Mouse (Mus musculus) cerebellum, adult 2 months (tissue): ENCODE data around the gene Acsl6.

Experiments used
- CTCF ChIP-seq: fragments of 200-500 bp; IDR thresholded peaks from 2 replicates; pipeline ENCODE4 v1.5.1; 2011; ENCODE audit warnings: low read depth, mild to moderate bottlenecking, control low read depth, low read length, moderate library complexity, borderline replicate concordance; ENCODE audit not compliant: insufficient read depth
- POLR2A ChIP-seq: fragments of 200-500 bp; IDR thresholded peaks from 2 replicates; pipeline ENCODE4 v1.6.1; 2011; ENCODE audit warnings: low read length, control low read depth, borderline replicate concordance; ENCODE audit not compliant: insufficient read depth

DNA sequence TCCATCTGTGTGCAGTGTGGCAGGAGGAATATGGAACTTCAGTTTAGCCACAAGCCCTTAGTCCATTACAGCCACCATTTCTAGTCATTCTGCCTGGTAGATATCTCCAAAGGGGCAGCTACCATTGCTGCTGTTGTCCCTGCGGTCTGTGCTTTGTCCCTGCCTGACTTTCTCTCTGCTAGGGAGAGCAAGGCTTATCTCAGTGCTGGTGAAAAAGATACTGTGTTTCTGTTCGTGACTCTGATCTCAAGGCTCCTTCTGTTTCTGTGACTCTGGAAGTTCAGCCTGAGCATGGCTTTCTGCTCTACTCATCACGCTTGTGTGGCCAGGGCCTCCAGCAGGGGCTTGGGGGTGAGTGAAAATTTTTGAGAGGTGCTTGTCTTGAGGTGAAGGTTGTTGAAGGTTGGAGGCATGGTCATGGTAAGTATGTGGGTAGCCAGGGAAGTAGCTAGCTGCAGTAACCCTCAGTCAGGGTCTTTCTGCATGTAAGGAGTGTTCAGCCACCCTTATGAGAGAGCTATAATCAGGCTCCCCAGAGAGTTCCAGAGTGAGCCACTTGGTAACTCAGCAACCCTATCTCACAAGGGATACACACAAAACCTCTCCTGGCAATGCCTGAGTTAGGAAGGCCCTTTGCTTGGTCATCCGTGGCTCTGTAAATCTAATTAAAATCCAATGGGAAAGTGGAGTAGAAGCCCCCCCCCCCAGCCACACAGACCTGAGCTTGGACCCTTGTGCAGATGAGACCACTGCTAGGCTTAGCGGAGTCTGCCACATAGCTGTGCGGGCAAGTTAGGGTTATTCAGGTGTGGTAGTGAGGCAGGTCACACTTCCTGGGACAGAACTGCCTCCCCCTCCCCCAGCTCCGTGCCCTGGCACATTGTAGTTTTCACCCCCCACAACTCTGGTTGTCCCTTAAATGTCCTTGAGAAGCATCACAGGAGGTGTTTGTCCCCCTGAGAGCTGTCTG lies 10.1 kb downstream of the Acsl6 start:
- no peak for TF ChIP-seq CTCF
- TF ChIP-seq POLR2A, result no peak
